Mouse (Mus musculus) bone marrow, adult 2 months (tissue): Measurements from ENCODE around the gene A930018P22Rik.
"Not testable (repeated sequence)": the region's sequence is repeated elsewhere in the genome, so short reads cannot be mapped to it uniquely, and the experiment has no call there.

Source experiments
- CTCF ChIP-seq: fragments of 200-500 bp; IDR thresholded peaks from 2 replicates; pipeline ENCODE4 v1.5.1; 2011; ENCODE audit warnings: low read length, control low read depth; ENCODE audit not compliant: control insufficient read depth, insufficient read depth
- POLR2A ChIP-seq: fragments of 200-500 bp; IDR thresholded peaks from 2 replicates; pipeline ENCODE4 v1.6.1; 2011; ENCODE audit warnings: low read depth, mild to moderate bottlenecking, control low read depth, low read length, borderline replicate concordance; ENCODE audit not compliant: control insufficient read depth

DNA sequence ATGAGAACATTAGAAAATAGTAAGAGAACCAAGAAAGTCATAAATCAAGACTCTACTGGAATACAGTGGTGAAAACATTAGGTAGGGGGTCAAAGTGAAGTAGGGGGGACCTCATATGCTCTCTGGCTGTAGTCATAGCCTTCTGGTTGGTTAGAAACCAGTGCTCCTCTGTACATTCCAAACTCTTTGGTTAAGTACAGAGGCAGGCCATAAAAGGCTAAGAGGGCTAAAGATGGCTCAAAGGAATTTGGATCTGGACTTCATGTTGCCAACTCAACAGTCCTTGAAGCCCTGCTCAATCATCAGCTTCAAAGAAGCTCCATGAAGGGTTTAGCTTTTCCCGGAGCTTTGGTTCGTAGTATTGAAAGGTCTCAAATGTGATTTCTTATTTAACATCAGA lies 13.5 kb upstream of the A930018P22Rik start:
- TF ChIP-seq POLR2A, CTCF: not testable (repeated sequence)
